Mouse (Mus musculus) kidney, embryonic 15.5 days (tissue): ENCODE results near the gene Lmbr1. TPM values are rescaled to one million over a fixed set of nuclear protein-coding genes. Genes with fewer than 3 reads are reported as not detected.
"Not testable (repeated sequence)": the region's sequence is repeated elsewhere in the genome, so short reads cannot be mapped to it uniquely, and the experiment has no call there.

Experiments used
- ATAC-seq: fragments of 200-750 bp; cut with Nextera tagmentation; replicated peaks from 2 replicates; pipeline ENCODE4 v1.8.0; 2017; ENCODE audit warnings: moderate TSS enrichment; ENCODE audit not compliant: low FRiP score
- H3K27ac ChIP-seq: fragments of 300-500 bp; sonication (generic); 2 replicates; pipeline ENCODE4 v1.5.1; 2015; ENCODE audit warnings: mild to moderate bottlenecking, inconsistent platforms
- H3K27me3 ChIP-seq: fragments of 300-500 bp; sonication (generic); 2 replicates; pipeline ENCODE4 v1.6.1; 2015; ENCODE audit warnings: inconsistent platforms
- H3K36me3 ChIP-seq: fragments of 300-500 bp; sonication (generic); 2 replicates; pipeline ENCODE4 v1.6.1; 2015; ENCODE audit warnings: inconsistent platforms
- H3K4me1 ChIP-seq: fragments of 300-500 bp; sonication (generic); 2 replicates; pipeline ENCODE4 v1.6.1; 2015; ENCODE audit warnings: inconsistent platforms
- H3K4me2 ChIP-seq: fragments of 300-500 bp; sonication (generic); 2 replicates; pipeline ENCODE4 v1.6.1; 2015; ENCODE audit warnings: moderate library complexity, mild to moderate bottlenecking, inconsistent platforms
- H3K4me3 ChIP-seq: fragments of 300-500 bp; sonication (generic); replicated peaks from 2 replicates; pipeline ENCODE4 v1.5.1; 2015; ENCODE audit warnings: mild to moderate bottlenecking, inconsistent platforms
- H3K9ac ChIP-seq: fragments of 300-500 bp; sonication (generic); 2 replicates; pipeline ENCODE4 v1.6.1; 2015; ENCODE audit warnings: mild to moderate bottlenecking, inconsistent platforms
- H3K9me3 ChIP-seq: fragments of 300-500 bp; sonication (generic); replicated peaks from 2 replicates; pipeline ENCODE4 v1.6.1; 2016; ENCODE audit warnings: inconsistent platforms
- WGBS: fragments of 180-500 bp; shearing (Covaris S2); methylation state at CpG from one replicate; pipeline ENCODE4 v1.1.7; 2015; ENCODE audit warnings: mixed read lengths; 5-methylcytosine and 5-hydroxymethylcytosine counted together
- polyA plus RNA-seq: library from polyadenylated mRNA; unstranded; fragments of >200 nt; fragmentation: Nextera tagmentation; extraction: Ambion mirVana; gene quantifications from 2 replicates; pipeline ENCODE4 v1.2.1, GENCODE M21; 2015

Lmbr1 gene
- polyA plus RNA-seq, result 11.5 and 12.2 TPM in 2 replicates

- H3K4me3 ChIP-seq, result peak within 1 kb of the TSS; percentile 77
- no peaks in the 10 kb centered on the region for H3K9me3 ChIP-seq
- H3K36me3 ChIP-seq, result no peaks in the 10 kb centered on the region
- peak within 1 kb of the TSS; percentile 88 for H3K27ac ChIP-seq
- ATAC-seq, result peak; percentile 99
- peak within 1 kb of the TSS; percentile 92 for H3K4me2 ChIP-seq
- H3K27me3 ChIP-seq, result no peaks in the 10 kb centered on the region; the same call in 1 of the 2 replicates
- H3K9ac ChIP-seq, result peak within 1 kb of the TSS; percentile 76
- peaks cover 17% of the 10 kb centered on the region for H3K4me1 ChIP-seq
- WGBS, result under 1% methylated on average over 40 of the region's 40 CpGs
These were observed at the start of gene Lmbr1 for GRCm38 (mm10) chr5:29378298-29379036. Gene Lmbr1, minus strand, starts transcription at chr5:29378390.

GRCm38 (mm10) chr5:29423330-29423729, 45.1 kb upstream of the Lmbr1 start:
- H3K9me3 ChIP-seq, H3K27ac ChIP-seq, H3K4me2 ChIP-seq, H3K36me3 ChIP-seq, H3K27me3 ChIP-seq, H3K4me1 ChIP-seq, ATAC-seq, H3K9ac ChIP-seq, H3K4me3 ChIP-seq: not testable (repeated sequence)
- 30% methylated on average over 3 of the region's 3 CpGs for WGBS

GRCm38 (mm10) chr5:29413041-29413440, 34.9 kb upstream of the Lmbr1 start:
- WGBS, result 84% methylated on average over 3 of the region's 3 CpGs
- H3K36me3 ChIP-seq, result no peaks in the 10 kb centered on the region
- H3K9me3 ChIP-seq, result no peaks in the 10 kb centered on the region
- no peak overlapping the region for H3K9ac ChIP-seq
- no peak overlapping the region for H3K4me2 ChIP-seq
- H3K4me1 ChIP-seq, result no peaks in the 10 kb centered on the region
- H3K27me3 ChIP-seq, result no peaks in the 10 kb centered on the region
- ATAC-seq, result no peak
- no peak overlapping the region for H3K27ac ChIP-seq
- H3K4me3 ChIP-seq, result no peak overlapping the region

- H3K27ac ChIP-seq, result no peak overlapping the region
- ATAC-seq, result no peak
- no peaks in the 10 kb centered on the region for H3K36me3 ChIP-seq
- H3K4me3 ChIP-seq, result no peak overlapping the region
- H3K27me3 ChIP-seq, result no peaks in the 10 kb centered on the region
- no peaks in the 10 kb centered on the region for H3K4me1 ChIP-seq
- no peak overlapping the region for H3K4me2 ChIP-seq
- H3K9me3 ChIP-seq, result no peaks in the 10 kb centered on the region
- no peak overlapping the region for H3K9ac ChIP-seq
These were observed 32.7 kb upstream of the Lmbr1 start for GRCm38 (mm10) chr5:29410854-29411253.

- Histone ChIP-seq H3K4me1 (no peaks in the 10 kb centered on the region), H3K9me3 (no peaks in the 10 kb centered on the region), H3K27me3 (no peaks in the 10 kb centered on the region), H3K27ac (no peak overlapping the region), H3K4me2 (no peak overlapping the region), H3K9ac (no peak overlapping the region), H3K36me3 (no peaks in the 10 kb centered on the region), H3K4me3 (no peak overlapping the region)
- ATAC-seq, result no peak
- 60% methylated on average over 4 of the region's 4 CpGs for WGBS
These were observed 20.2 kb upstream of the Lmbr1 start for GRCm38 (mm10) chr5:29398427-29398826.

- Histone ChIP-seq H3K4me3 (no peak overlapping the region), H3K9ac (no peak overlapping the region), H3K4me2 (no peak overlapping the region), H3K27me3 (no peaks in the 10 kb centered on the region), H3K27ac (peak overlapping the region; percentile 77; the same call in 1 of the 2 replicates), H3K9me3 (no peaks in the 10 kb centered on the region), H3K4me1 (peaks cover 13% of the 10 kb centered on the region), H3K36me3 (no peaks in the 10 kb centered on the region)
- ATAC-seq, result no peak; the same call in 1 of the 2 replicates
- WGBS, result 19% methylated on average over 15 of the region's 15 CpGs
These were observed 11.0 kb upstream of the Lmbr1 start for GRCm38 (mm10) chr5:29388944-29389765.

- Histone ChIP-seq H3K4me1 (peaks cover 13% of the 10 kb centered on the region), H3K27ac (peak overlapping the region; percentile 77), H3K9ac (no peak overlapping the region), H3K9me3 (no peaks in the 10 kb centered on the region), H3K4me2 (0 out of 2 replicates have a peak overlapping the region, but pooled peaks have one; percentile 9), H3K27me3 (no peaks in the 10 kb centered on the region), H3K4me3 (no peak overlapping the region), H3K36me3 (no peaks in the 10 kb centered on the region)
- peak; percentile 56 for ATAC-seq
- WGBS, result 24% methylated on average over 7 of the region's 7 CpGs
These were observed 10.2 kb upstream of the Lmbr1 start for GRCm38 (mm10) chr5:29388181-29388943.

- Histone ChIP-seq H3K27me3 (no peaks in the 10 kb centered on the region), H3K27ac (peak overlapping the region; percentile 77), H3K4me3 (no peak overlapping the region), H3K9ac (no peak overlapping the region), H3K36me3 (no peaks in the 10 kb centered on the region), H3K4me1 (peaks cover 13% of the 10 kb centered on the region), H3K9me3 (no peaks in the 10 kb centered on the region), H3K4me2 (no peak overlapping the region)
- 29% methylated on average over 1 of the region's 1 CpGs for WGBS
- no peak for ATAC-seq
These were observed 9.4 kb upstream of the Lmbr1 start for GRCm38 (mm10) chr5:29387591-29387990.

GRCm38 (mm10) chr5:29382776-29383175, 4.6 kb upstream of the Lmbr1 start:
- 74% methylated on average over 1 of the region's 1 CpGs for WGBS
- no peaks in the 10 kb centered on the region for H3K36me3 ChIP-seq
- no peaks in the 10 kb centered on the region for H3K27me3 ChIP-seq
- no peak overlapping the region for H3K9ac ChIP-seq
- no peak overlapping the region for H3K4me2 ChIP-seq
- peaks cover 14% of the 10 kb centered on the region for H3K4me1 ChIP-seq
- no peaks in the 10 kb centered on the region for H3K9me3 ChIP-seq
- H3K27ac ChIP-seq, result no peak overlapping the region
- H3K4me3 ChIP-seq, result no peak overlapping the region
- ATAC-seq, result no peak

GRCm38 (mm10) chr5:29380091-29380490, 1.9 kb upstream of the Lmbr1 start:
- Histone ChIP-seq H3K27ac (no peak overlapping the region), H3K4me3 (no peak overlapping the region), H3K4me2 (no peak overlapping the region), H3K4me1 (peaks cover 17% of the 10 kb centered on the region), H3K27me3 (no peaks in the 10 kb centered on the region; the same call in 1 of the 2 replicates), H3K9me3 (no peaks in the 10 kb centered on the region), H3K9ac (no peak overlapping the region), H3K36me3 (no peaks in the 10 kb centered on the region)
- ATAC-seq, result no peak
- WGBS, result 69% methylated on average over 2 of the region's 2 CpGs

GRCm38 (mm10) chr5:29377590-29378297, 446 bp downstream of the Lmbr1 start:
- H3K9me3 ChIP-seq, result no peaks in the 10 kb centered on the region
- no peaks in the 10 kb centered on the region for H3K36me3 ChIP-seq
- peaks cover 17% of the 10 kb centered on the region for H3K4me1 ChIP-seq
- peak overlapping the region; percentile 77 for H3K27ac ChIP-seq
- H3K4me3 ChIP-seq, result peak overlapping the region; percentile 77
- H3K27me3 ChIP-seq, result no peaks in the 10 kb centered on the region; the same call in 1 of the 2 replicates
- WGBS, result 1% methylated on average over 46 of the region's 47 CpGs
- H3K4me2 ChIP-seq, result peak overlapping the region; percentile 92
- ATAC-seq, result peak; percentile 81
- H3K9ac ChIP-seq, result peak overlapping the region; percentile 76
